Mouse (Mus musculus) limb, embryonic 11.5 days (tissue): ENCODE results near the gene Slc52a3. TPM values are rescaled to one million over a fixed set of nuclear protein-coding genes. Genes with fewer than 3 reads are reported as not detected.
A peak's percentile ranks its signal among the peaks of the same experiment; 100 is the strongest.

ENCODE experiments used
- ATAC-seq: fragments of 200-750 bp; cut with Nextera tagmentation; 2 replicates; pipeline ENCODE4 v1.8.0; 2017; ENCODE audit warnings: low read depth; ENCODE audit not compliant: insufficient number of reproducible peaks, low FRiP score, low TSS enrichment
- DNase-seq: peaks from one replicate; pipeline ENCODE4 v3.0.0-alpha.2; 2015; ENCODE audit warnings: low spot score
- H3K27ac ChIP-seq: fragments of 300-500 bp; sonication (generic); replicated peaks from 2 replicates; pipeline ENCODE4 v1.5.1; 2014; ENCODE audit warnings: low read depth, mild to moderate bottlenecking, low read length
- H3K27me3 ChIP-seq: fragments of 300-500 bp; sonication (generic); 2 replicates; pipeline ENCODE4 v1.6.1; 2014; ENCODE audit warnings: mild to moderate bottlenecking, low read length, mixed read lengths; ENCODE audit not compliant: control insufficient read depth, insufficient read depth
- H3K36me3 ChIP-seq: fragments of 300-500 bp; sonication (generic); 2 replicates; pipeline ENCODE4 v1.6.1; 2014; ENCODE audit warnings: mild to moderate bottlenecking, low read length, moderate library complexity, mixed read lengths; ENCODE audit not compliant: control insufficient read depth, insufficient read depth
- H3K4me1 ChIP-seq: fragments of 300-500 bp; sonication (generic); 2 replicates; pipeline ENCODE4 v1.6.1; 2014; ENCODE audit warnings: low read length, mixed read lengths; ENCODE audit not compliant: control insufficient read depth, insufficient read depth
- H3K4me2 ChIP-seq: fragments of 300-500 bp; sonication (generic); 2 replicates; pipeline ENCODE4 v1.6.1; 2014; ENCODE audit warnings: low read depth, mild to moderate bottlenecking, moderate library complexity; ENCODE audit not compliant: severe bottlenecking
- H3K4me3 ChIP-seq: fragments of 300-500 bp; sonication (generic); 2 replicates; pipeline ENCODE4 v1.5.1; 2014; ENCODE audit warnings: low read depth, low read length
- H3K9ac ChIP-seq: fragments of 300-500 bp; sonication (generic); 2 replicates; pipeline ENCODE4 v1.6.1; 2014; ENCODE audit warnings: mild to moderate bottlenecking, low read length
- H3K9me3 ChIP-seq: fragments of 300-500 bp; sonication (generic); 2 replicates; pipeline ENCODE4 v1.6.1; 2016; ENCODE audit warnings: low read length; ENCODE audit not compliant: control insufficient read depth
- WGBS: fragments of 180-500 bp; shearing (Covaris S2); extraction: QIAGEN DNeasy Blood & Tissue Kit; methylation state at CpG from one replicate; pipeline ENCODE4 v1.1.7; 2014; 5-methylcytosine and 5-hydroxymethylcytosine counted together
- polyA plus RNA-seq: library from polyadenylated mRNA; unstranded; fragments of >200 nt; fragmentation: Nextera tagmentation; extraction: Ambion mirVana; gene quantifications from 2 replicates; pipeline ENCODE4 v1.2.1, GENCODE M21; 2014

Slc52a3 gene
- polyA plus RNA-seq, 1 experiment from 2014 or later, result 0.88 TPM

- WGBS, result under 1% methylated on average over 54 of the region's 54 CpGs
- Histone ChIP-seq H3K9ac (peak overlapping the region; percentile 63), H3K27ac (no peak overlapping the region), H3K36me3 (no peaks in the 10 kb centered on the region), H3K4me1 (no peaks in the 10 kb centered on the region), H3K4me3 (peak overlapping the region; percentile 59), H3K27me3 (peaks cover 11% of the 10 kb centered on the region; the same call in 1 of the 2 replicates), H3K4me2 (peak overlapping the region; percentile 58), H3K9me3 (no peaks in the 10 kb centered on the region)
- ATAC-seq, result peak; percentile 91
- DNase-seq, result peak; percentile 97
These were observed 33.2 kb downstream of the Slc52a3 start for GRCm38 (mm10) chr2:152029252-152030082.

DNA sequence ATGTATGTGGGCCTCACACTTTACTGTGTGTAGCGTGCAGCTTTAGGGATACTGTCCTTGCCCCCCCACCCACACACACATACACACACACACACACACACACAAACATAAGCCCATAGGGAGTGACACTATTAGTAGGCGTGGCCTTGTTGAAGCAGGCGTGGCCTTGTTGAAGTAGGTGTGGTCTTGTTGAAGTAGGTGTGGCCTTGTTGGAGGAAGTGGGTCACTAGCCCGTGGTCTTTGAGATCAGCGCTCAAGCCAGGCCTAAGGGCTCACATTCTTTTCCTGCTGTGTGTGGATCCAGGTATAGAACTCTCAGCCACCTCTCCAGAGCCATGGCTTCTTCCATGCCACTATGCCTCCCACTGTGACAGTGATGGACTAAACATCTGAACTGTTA lies 34.7 kb downstream of the Slc52a3 start:
- no peaks in the 10 kb centered on the region for H3K4me1 ChIP-seq
- H3K36me3 ChIP-seq, result no peaks in the 10 kb centered on the region
- H3K9ac ChIP-seq, result no peak overlapping the region
- WGBS, result 81% methylated on average over 5 of the region's 5 CpGs
- H3K27me3 ChIP-seq, result peaks cover 11% of the 10 kb centered on the region; the same call in 1 of the 2 replicates
- no peak overlapping the region for H3K4me3 ChIP-seq
- H3K27ac ChIP-seq, result no peak overlapping the region
- DNase-seq, result no peak
- ATAC-seq, result no peak
- H3K4me2 ChIP-seq, result no peak overlapping the region
- no peaks in the 10 kb centered on the region for H3K9me3 ChIP-seq

DNA sequence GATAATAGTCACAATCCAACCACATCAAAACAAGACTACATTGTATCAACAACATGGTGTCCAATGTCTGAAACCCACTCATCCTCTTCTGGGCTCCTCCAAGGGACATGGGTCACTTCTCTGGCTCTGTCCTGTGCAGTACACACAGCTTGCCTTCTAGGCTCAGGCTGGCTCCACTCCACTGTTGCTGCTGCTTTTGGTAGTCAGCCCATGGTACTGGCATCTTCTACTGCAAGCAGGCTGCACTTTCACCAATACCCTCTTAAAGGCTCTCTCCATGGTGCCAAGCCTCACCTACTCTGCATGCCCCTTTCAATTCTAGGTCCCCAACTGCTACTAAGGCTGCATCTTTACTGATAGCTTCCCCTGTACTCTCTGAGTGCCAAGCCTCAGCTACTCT lies 43.8 kb downstream of the Slc52a3 start:
- no peaks in the 10 kb centered on the region for H3K4me1 ChIP-seq
- H3K27ac ChIP-seq, result no peak overlapping the region
- H3K27me3 ChIP-seq, result peaks cover 4% of the 10 kb centered on the region; the same call in 1 of the 2 replicates
- H3K4me3 ChIP-seq, result no peak overlapping the region
- no peak for ATAC-seq
- H3K9ac ChIP-seq, result no peak overlapping the region
- no peaks in the 10 kb centered on the region for H3K36me3 ChIP-seq
- H3K4me2 ChIP-seq, result no peak overlapping the region
- no peak for DNase-seq
- no peaks in the 10 kb centered on the region for H3K9me3 ChIP-seq

GRCm38 (mm10) chr2:152047116-152048002 lies 51.0 kb downstream of the Slc52a3 start:
- H3K27ac ChIP-seq, result no peak overlapping the region
- H3K36me3 ChIP-seq, result no peaks in the 10 kb centered on the region
- no peaks in the 10 kb centered on the region for H3K9me3 ChIP-seq
- H3K4me2 ChIP-seq, result no peak overlapping the region
- no peak for ATAC-seq
- H3K27me3 ChIP-seq, result peaks cover 49% of the 10 kb centered on the region
- no peak overlapping the region for H3K9ac ChIP-seq
- DNase-seq, result peak; percentile 34
- peak overlapping the region; percentile 47; the same call in 1 of the 2 replicates for H3K4me3 ChIP-seq
- WGBS, result 3% methylated on average over 25 of the region's 25 CpGs
- H3K4me1 ChIP-seq, result peaks cover 7% of the 10 kb centered on the region; the same call in 1 of the 2 replicates

DNA sequence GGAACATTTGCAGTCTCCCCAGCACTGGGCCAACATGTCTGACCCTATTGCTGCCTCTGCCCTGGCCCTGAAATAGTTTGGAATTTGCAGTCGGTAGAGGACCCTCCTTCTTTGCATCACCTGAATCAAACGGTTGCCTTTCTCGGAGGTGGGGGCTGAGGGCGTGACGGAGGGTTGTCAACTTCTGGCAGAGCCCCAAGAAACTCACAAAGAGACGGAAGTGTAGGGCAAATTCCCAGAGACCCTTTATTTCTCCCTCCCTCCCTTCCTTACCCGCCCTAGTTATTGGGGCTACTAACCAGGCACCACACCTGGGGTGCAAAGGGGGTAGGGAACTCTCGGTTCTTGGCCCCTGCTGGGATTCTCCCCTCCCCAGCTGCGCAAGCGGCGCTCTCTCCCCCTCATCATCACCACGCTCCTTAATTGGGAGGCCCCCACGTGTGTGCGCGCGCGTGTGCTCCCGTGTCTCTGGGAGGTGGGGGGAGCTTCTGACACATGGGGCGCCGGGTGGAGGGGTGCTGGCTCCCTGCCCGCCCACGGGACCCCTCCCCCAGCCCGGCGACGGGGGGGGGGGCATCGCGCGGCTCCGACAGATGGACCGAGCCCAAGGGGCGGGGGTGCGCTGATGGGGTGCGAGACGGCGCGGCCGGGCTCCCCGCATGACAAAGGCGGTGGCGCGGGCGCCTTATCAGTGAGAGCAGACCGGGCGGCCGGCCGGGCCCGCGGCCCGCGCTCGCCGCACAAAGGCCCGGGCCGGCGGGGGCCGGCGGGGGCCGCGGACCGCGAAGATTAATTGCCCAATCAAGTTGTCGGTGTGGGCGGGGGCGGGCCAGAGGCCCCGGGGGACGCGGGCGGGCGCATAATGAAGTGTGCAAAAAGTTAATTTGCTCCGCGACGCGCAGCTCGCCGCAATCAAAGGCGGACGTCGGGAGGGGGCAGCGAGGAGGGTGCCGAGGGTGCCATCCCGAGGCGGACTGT lies 52.0 kb downstream of the Slc52a3 start:
- H3K27me3 ChIP-seq, result peaks cover 49% of the 10 kb centered on the region
- peak; percentile 45 for DNase-seq
- H3K9ac ChIP-seq, result peak overlapping the region; percentile 74
- 1% methylated on average over 74 of the region's 82 CpGs for WGBS
- H3K27ac ChIP-seq, result no peak overlapping the region
- ATAC-seq, result 0 out of 2 replicates have a peak, but pooled peaks have one; percentile 44
- H3K36me3 ChIP-seq, result no peaks in the 10 kb centered on the region
- no peaks in the 10 kb centered on the region for H3K9me3 ChIP-seq
- peak overlapping the region; percentile 96 for H3K4me2 ChIP-seq
- H3K4me3 ChIP-seq, result peak overlapping the region; percentile 47
- H3K4me1 ChIP-seq, result peaks cover 7% of the 10 kb centered on the region; the same call in 1 of the 2 replicates

GRCm38 (mm10) chr2:152048981-152049441 lies 52.7 kb downstream of the Slc52a3 start:
- peak overlapping the region; percentile 96 for H3K4me2 ChIP-seq
- under 1% methylated on average over 24 of the region's 24 CpGs for WGBS
- no peaks in the 10 kb centered on the region for H3K36me3 ChIP-seq
- peak overlapping the region; percentile 47 for H3K4me3 ChIP-seq
- peaks cover 49% of the 10 kb centered on the region for H3K27me3 ChIP-seq
- H3K9me3 ChIP-seq, result no peaks in the 10 kb centered on the region
- peaks cover 7% of the 10 kb centered on the region; the same call in 1 of the 2 replicates for H3K4me1 ChIP-seq
- no peak overlapping the region for H3K27ac ChIP-seq
- ATAC-seq (no peak), DNase-seq (peak; percentile 69)
- H3K9ac ChIP-seq, result peak overlapping the region; percentile 74

DNA sequence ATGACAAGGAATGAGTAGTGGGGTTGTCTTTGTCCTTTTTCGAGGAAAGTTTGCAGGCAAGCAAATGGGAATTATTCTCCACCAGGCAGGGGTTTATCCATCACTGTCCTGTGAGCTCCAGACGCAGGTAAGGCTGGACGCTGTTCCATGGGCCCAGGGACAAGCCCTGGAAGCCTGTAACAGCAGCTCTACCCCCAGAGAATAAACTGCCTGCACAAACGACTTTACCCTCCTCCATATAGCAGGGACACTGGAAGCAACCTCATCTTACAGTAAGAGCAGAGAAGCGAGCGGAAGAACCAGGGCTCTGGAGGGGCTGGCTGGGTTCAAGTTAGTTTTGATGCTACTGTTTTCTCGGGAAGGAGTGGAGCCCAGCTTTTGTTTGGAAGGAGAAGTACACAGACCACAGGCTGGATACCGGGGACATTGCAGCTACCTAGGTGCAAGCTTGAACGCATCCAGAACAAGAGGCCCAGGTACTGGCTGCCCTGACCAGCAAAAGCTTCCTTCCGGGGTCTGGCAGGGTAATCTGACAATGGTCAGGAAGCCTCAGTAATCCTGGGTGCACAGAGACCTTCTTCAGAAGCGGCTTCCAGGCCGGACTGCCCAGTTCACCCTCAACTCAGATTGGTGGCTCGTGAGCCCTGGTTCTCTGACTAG lies 53.4 kb downstream of the Slc52a3 start:
- Histone ChIP-seq H3K4me1 (peaks cover 7% of the 10 kb centered on the region; the same call in 1 of the 2 replicates), H3K9ac (no peak overlapping the region)
- WGBS, result 3% methylated on average over 13 of the region's 13 CpGs

More for the DNA sequence above, 53.4 kb downstream of the Slc52a3 start:
- Histone ChIP-seq H3K9me3 (no peaks in the 10 kb centered on the region), H3K27ac (no peak overlapping the region), H3K4me2 (no peak overlapping the region), H3K27me3 (peaks cover 49% of the 10 kb centered on the region), H3K4me3 (no peak overlapping the region), H3K36me3 (no peaks in the 10 kb centered on the region)
- ATAC-seq (no peak), DNase-seq (peak; percentile 38)
